Mouse (Mus musculus): ENCODE results near the gene Arhgap10. TPM values are rescaled to one million over a fixed set of nuclear protein-coding genes. Genes with fewer than 3 reads are reported as not detected.
"Not testable (repeated sequence)": the region's sequence is repeated elsewhere in the genome, so short reads cannot be mapped to it uniquely, and the experiment has no call there.

The Arhgap10 gene
- polyA plus RNA-seq, 1 experiment: 17.6 TPM

DNA sequence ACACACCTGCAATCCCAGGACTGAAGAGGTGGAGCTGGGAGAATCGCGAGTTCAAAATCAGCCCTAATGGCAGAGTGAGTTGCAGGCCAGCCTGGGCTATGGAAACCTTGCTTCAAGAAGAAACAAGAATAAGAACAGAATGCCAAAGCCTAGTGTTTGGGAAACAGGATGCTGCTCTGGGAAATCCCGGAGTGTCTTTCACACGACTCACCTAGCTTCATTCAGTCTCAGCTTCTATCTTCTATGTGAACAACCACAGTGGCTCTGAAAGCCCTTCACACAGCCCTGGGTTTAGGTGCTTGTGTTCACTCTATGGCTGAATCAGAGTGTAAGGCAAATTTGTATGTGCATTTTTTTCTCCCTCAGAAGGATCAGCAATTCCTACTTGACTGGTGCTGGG lies 190.4 kb downstream of the Arhgap10 start:
- no peak overlapping the region for H3K4me3 ChIP-seq (ENCODE audit: insufficient read depth, poor library complexity, severe bottlenecking)
- TF ChIP-seq CEBPB (IDR thresholded peaks at IDR 0.05; ENCODE audit: low read depth): no peak
- no peak for TF ChIP-seq MYOG (IDR thresholded peaks at IDR 0.05; ENCODE audit: control insufficient read depth, extremely low read depth, insufficient read length)
- no peak for TF ChIP-seq MAX (IDR thresholded peaks at IDR 0.05)
- TF ChIP-seq CTCF (IDR thresholded peaks at IDR 0.05; ENCODE audit: control insufficient read depth, insufficient read depth, insufficient read length): no peak
- TF ChIP-seq MYOD1 (IDR thresholded peaks at IDR 0.05; ENCODE audit: control insufficient read depth, insufficient read length, low read depth): no peak
- no peak for TF ChIP-seq USF1 (IDR thresholded peaks at IDR 0.05; ENCODE audit: low read depth)
- no peak for TF ChIP-seq FOSL1 (IDR thresholded peaks at IDR 0.05; ENCODE audit: insufficient read depth, low read length, poor library complexity, severe bottlenecking)
- no peaks in the 10 kb centered on the region for H3K79me2 ChIP-seq (ENCODE audit: control insufficient read depth, insufficient read depth)
- H3ac ChIP-seq (ENCODE audit: control insufficient read depth, insufficient read length, low read depth): no peak overlapping the region
- peaks cover 7% of the 10 kb centered on the region for H3K36me3 ChIP-seq (ENCODE audit: control insufficient read depth, insufficient read depth)
- H3K79me3 ChIP-seq (ENCODE audit: low read depth): no peaks in the 10 kb centered on the region
- H3K27me3 ChIP-seq (ENCODE audit: control insufficient read depth, insufficient read depth, insufficient read length): no peaks in the 10 kb centered on the region

DNA sequence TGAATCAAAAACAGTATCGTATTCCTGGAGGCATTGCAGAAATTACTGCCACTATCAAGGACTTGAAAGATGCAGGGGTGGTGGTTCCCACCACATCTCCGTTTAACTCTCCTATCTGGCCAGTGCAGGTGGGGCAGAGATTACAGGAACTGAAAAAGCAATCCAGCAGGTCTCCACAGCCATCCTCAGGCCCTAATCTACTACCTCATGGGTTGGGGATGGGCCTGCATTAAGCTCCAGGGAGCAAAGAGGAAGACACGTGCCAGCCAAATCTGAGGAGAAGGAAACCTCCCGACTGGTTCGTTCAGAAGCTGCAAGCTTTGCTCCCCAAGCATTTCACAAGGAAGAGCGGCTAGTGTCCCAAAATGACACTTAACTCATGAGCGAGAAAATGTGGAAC lies 195.0 kb downstream of the Arhgap10 start:
- H3K79me3 ChIP-seq (ENCODE audit: low read depth); H3K79me2 ChIP-seq (ENCODE audit: control insufficient read depth, insufficient read depth); H3K4me3 ChIP-seq (ENCODE audit: insufficient read depth, poor library complexity, severe bottlenecking); H3K27me3 ChIP-seq (ENCODE audit: control insufficient read depth, insufficient read depth, insufficient read length); H3K36me3 ChIP-seq (ENCODE audit: control insufficient read depth, insufficient read depth); H3ac ChIP-seq (ENCODE audit: control insufficient read depth, insufficient read length, low read depth): not testable (repeated sequence)

GRCm38 (mm10) chr8:77321901-77322300 lies 195.9 kb downstream of the Arhgap10 start:
- Histone ChIP-seq H3ac (ENCODE audit: control insufficient read depth, insufficient read length, low read depth) (no peak overlapping the region), H3K27me3 (ENCODE audit: control insufficient read depth, insufficient read depth, insufficient read length) (no peaks in the 10 kb centered on the region), H3K4me3 (ENCODE audit: insufficient read depth, poor library complexity, severe bottlenecking) (no peak overlapping the region), H3K36me3 (ENCODE audit: control insufficient read depth, insufficient read depth) (peaks cover 14% of the 10 kb centered on the region), H3K79me3 (ENCODE audit: low read depth) (no peaks in the 10 kb centered on the region), H3K79me2 (ENCODE audit: control insufficient read depth, insufficient read depth) (no peaks in the 10 kb centered on the region)
- no peak for TF ChIP-seq MYOD1 (IDR thresholded peaks at IDR 0.05; ENCODE audit: control insufficient read depth, insufficient read length, low read depth)

- TF ChIP-seq USF1 (IDR thresholded peaks at IDR 0.05; ENCODE audit: low read depth): no peak
- no peaks in the 10 kb centered on the region for H3K79me2 ChIP-seq (ENCODE audit: control insufficient read depth, insufficient read depth)
- no peak overlapping the region for H3K4me3 ChIP-seq (ENCODE audit: insufficient read depth, poor library complexity, severe bottlenecking)
- H3K36me3 ChIP-seq (ENCODE audit: control insufficient read depth, insufficient read depth): peaks cover 23% of the 10 kb centered on the region
- H3K79me3 ChIP-seq (ENCODE audit: low read depth): no peaks in the 10 kb centered on the region
- H3ac ChIP-seq (ENCODE audit: control insufficient read depth, insufficient read length, low read depth): no peak overlapping the region
- no peaks in the 10 kb centered on the region for H3K27me3 ChIP-seq (ENCODE audit: control insufficient read depth, insufficient read depth, insufficient read length)
These were observed 199.2 kb downstream of the Arhgap10 start for GRCm38 (mm10) chr8:77318590-77318989.

- no peaks in the 10 kb centered on the region for H3K79me2 ChIP-seq (ENCODE audit: control insufficient read depth, insufficient read depth)
- no peaks in the 10 kb centered on the region for H3K79me3 ChIP-seq (ENCODE audit: low read depth)
- no peaks in the 10 kb centered on the region for H3K27me3 ChIP-seq (ENCODE audit: control insufficient read depth, insufficient read depth, insufficient read length)
- no peak overlapping the region for H3K4me3 ChIP-seq (ENCODE audit: insufficient read depth, poor library complexity, severe bottlenecking)
- H3ac ChIP-seq (ENCODE audit: control insufficient read depth, insufficient read length, low read depth): no peak overlapping the region
- TF ChIP-seq MYOD1 (IDR thresholded peaks at IDR 0.05; ENCODE audit: control insufficient read depth, insufficient read length, low read depth) (no peak), CEBPB (IDR thresholded peaks at IDR 0.05; ENCODE audit: low read depth) (no peak), FOSL1 (IDR thresholded peaks at IDR 0.05; ENCODE audit: insufficient read depth, low read length, poor library complexity, severe bottlenecking) (no peak), USF1 (IDR thresholded peaks at IDR 0.05; ENCODE audit: low read depth) (no peak), CTCF (IDR thresholded peaks at IDR 0.05; ENCODE audit: control insufficient read depth, insufficient read depth, insufficient read length) (no peak)
- H3K36me3 ChIP-seq (ENCODE audit: control insufficient read depth, insufficient read depth): peaks cover 23% of the 10 kb centered on the region
These were observed 200.0 kb downstream of the Arhgap10 start for GRCm38 (mm10) chr8:77317771-77318170.

DNA sequence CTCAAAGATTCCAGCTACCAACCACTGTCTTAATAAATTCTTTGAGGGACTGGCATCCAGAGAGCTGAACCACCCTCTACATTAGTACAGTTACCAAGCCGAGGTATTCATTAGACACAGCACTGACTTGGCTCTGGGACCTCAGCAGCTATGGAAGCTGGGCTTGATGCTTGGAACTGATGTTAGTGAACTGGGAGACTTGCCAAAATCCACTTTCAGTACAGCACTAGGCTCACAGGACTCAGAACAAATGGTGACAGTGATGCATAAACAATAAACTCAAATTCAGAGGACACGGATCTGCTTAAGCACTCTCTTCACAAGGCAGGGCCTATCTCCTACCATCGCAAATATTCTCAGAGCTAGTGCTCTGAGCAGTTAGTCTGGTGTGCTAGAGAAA lies 204.8 kb downstream of the Arhgap10 start:
- no peak overlapping the region for H3ac ChIP-seq (ENCODE audit: control insufficient read depth, insufficient read length, low read depth)
- peaks cover 39% of the 10 kb centered on the region for H3K36me3 ChIP-seq (ENCODE audit: control insufficient read depth, insufficient read depth)
- no peak for TF ChIP-seq FOSL1 (IDR thresholded peaks at IDR 0.05; ENCODE audit: insufficient read depth, low read length, poor library complexity, severe bottlenecking)
- TF ChIP-seq MYOD1 (IDR thresholded peaks at IDR 0.05; ENCODE audit: control insufficient read depth, insufficient read length, low read depth): no peak
- no peak for TF ChIP-seq USF1 (IDR thresholded peaks at IDR 0.05; ENCODE audit: low read depth)
- no peak for TF ChIP-seq CEBPB (IDR thresholded peaks at IDR 0.05; ENCODE audit: low read depth)
- no peak for TF ChIP-seq MYOG (IDR thresholded peaks at IDR 0.05; ENCODE audit: control insufficient read depth, extremely low read depth, insufficient read length)
- TF ChIP-seq MAX (IDR thresholded peaks at IDR 0.05): no peak
- no peak for TF ChIP-seq CTCF (IDR thresholded peaks at IDR 0.05; ENCODE audit: control insufficient read depth, insufficient read depth, insufficient read length)
- no peak overlapping the region for H3K4me3 ChIP-seq (ENCODE audit: insufficient read depth, poor library complexity, severe bottlenecking)
- H3K27me3 ChIP-seq (ENCODE audit: control insufficient read depth, insufficient read depth, insufficient read length): no peaks in the 10 kb centered on the region
- no peaks in the 10 kb centered on the region for H3K79me2 ChIP-seq (ENCODE audit: control insufficient read depth, insufficient read depth)
- H3K79me3 ChIP-seq (ENCODE audit: low read depth): no peaks in the 10 kb centered on the region

- no peaks in the 10 kb centered on the region for H3K79me2 ChIP-seq (ENCODE audit: control insufficient read depth, insufficient read depth)
- H3K27me3 ChIP-seq (ENCODE audit: control insufficient read depth, insufficient read depth, insufficient read length): no peaks in the 10 kb centered on the region
- TF ChIP-seq FOSL1 (IDR thresholded peaks at IDR 0.05; ENCODE audit: insufficient read depth, low read length, poor library complexity, severe bottlenecking): no peak
- TF ChIP-seq USF1 (IDR thresholded peaks at IDR 0.05; ENCODE audit: low read depth): no peak
- TF ChIP-seq CEBPB (IDR thresholded peaks at IDR 0.05; ENCODE audit: low read depth): no peak
- no peak for TF ChIP-seq CTCF (IDR thresholded peaks at IDR 0.05; ENCODE audit: control insufficient read depth, insufficient read depth, insufficient read length)
- TF ChIP-seq MYOG (IDR thresholded peaks at IDR 0.05; ENCODE audit: control insufficient read depth, extremely low read depth, insufficient read length): no peak
- no peak for TF ChIP-seq MAX (IDR thresholded peaks at IDR 0.05)
- TF ChIP-seq MYOD1 (IDR thresholded peaks at IDR 0.05; ENCODE audit: control insufficient read depth, insufficient read length, low read depth): no peak
- H3K4me3 ChIP-seq (ENCODE audit: insufficient read depth, poor library complexity, severe bottlenecking): no peak overlapping the region
- H3K79me3 ChIP-seq (ENCODE audit: low read depth): peaks cover 2% of the 10 kb centered on the region
- H3K36me3 ChIP-seq (ENCODE audit: control insufficient read depth, insufficient read depth): peaks cover 30% of the 10 kb centered on the region
- no peak overlapping the region for H3ac ChIP-seq (ENCODE audit: control insufficient read depth, insufficient read length, low read depth)
These were observed 206.0 kb downstream of the Arhgap10 start for GRCm38 (mm10) chr8:77311762-77312161.
